Mouse (Mus musculus) spleen, postnatal 14 days (tissue): ENCODE data around the gene Kcnh1.
A peak's percentile ranks its signal among the peaks of the same experiment; 100 is the strongest.

ENCODE experiments used
- DNase-seq, 2 experiments: peaks; one replicate each; pipeline ENCODE4 v3.0.0; 2021 to 2022; ENCODE audit warnings: low spot score in 2 of 2

Gene Kcnh1

DNA sequence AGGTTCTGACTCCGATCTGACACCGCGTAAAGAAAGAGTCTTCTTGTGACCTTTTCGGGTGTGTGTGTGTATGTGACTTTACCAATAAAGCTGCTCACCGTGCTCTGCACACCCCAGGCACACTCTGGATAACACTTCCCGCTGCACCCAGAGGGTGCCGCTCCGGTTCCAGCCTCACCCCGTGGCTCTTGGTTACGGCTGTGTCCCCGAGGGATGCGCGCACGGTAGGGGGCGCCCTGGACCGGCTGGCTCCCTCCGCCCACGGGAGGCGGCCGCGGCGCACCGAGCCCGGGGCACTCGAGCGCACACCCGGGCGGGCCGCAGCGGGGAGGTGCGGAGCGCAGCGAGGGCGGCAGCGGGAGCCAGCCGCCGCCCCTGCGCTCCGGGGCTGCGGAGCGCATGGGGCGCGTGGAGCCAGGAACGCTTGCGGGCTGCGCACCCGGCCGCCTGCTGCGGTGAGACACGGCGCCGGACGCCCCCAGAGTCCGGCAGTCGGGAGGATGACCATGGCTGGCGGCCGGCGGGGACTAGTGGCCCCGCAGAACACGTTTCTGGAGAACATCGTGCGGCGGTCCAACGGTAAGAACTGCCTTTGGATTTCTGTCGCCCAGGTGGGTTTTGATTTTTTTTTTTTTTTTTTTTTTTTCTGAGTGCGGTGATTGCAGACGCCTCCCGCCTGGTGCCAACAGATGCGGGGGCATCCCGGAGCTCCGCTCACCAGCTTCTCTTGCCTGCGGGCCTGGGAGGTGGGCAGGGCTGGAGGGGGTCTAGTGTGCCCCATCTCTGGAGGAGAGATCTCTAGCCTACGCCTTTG is at the start of gene Kcnh1:
Kcnh1 (plus strand) TSS at position 267 of the 814 bp plus-strand sequence.
- DNase-seq: peak; percentile 47 to 64

DNA sequence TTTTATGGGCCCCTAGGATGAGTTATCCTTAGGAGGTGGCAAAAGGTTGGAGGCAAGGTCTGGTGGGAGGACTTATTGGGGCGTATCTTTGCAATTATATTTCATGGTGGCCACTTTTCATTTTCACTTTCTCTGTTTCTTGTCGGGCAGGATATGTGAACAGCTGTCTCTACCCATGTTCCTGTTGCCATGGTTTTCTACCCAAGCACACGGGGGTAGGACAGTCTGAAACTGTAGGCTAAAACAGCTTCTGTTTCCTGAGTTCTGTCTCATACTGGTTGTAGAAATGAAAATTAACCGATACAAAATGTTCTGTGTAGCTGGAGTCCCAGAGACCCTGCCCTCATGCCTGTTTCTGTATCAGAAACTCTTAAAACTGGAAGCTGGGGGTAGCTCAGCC is 39.4 kb upstream of the Kcnh1 start:
- no peak for DNase-seq

DNA sequence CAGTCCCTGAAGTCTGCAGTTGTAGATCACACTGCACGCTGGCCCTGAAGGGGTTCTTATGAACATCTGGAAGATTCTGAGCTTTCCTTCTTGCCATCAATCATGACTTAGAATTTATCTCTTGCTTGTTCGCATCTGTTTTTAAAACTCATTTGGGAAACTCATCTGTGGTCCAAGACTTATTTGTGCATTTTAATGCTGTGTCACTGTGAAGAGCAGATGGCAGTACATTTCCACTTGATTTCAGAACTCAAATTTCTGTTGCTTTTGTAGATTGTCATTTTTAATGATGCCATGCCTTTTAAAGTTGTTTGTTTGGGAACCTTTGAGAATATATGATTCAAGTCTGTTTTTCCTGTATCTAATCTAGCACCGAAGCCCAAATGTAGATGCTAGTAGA is 19.1 kb upstream of the Kcnh1 start:
- DNase-seq: no peak

DNA sequence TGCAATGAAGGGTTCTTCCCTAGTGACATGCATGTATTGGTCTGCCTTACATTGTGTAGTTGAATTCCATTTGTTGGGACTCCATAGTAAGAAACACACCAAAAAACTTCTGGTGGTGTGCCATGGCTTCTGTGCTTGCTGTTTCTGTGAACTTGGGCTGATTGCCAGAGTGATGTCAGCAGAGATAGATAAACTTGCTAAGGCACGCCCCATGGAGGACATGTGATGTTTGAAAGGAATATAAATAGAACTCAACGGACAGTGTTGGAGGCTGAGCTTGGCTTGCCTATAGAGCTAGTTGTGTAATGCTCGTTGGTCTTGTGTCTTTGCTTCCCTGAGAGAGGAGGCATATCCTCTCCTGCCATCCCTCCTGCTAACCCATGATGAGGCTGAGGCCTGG is 10.7 kb upstream of the Kcnh1 start:
- DNase-seq: no peak

DNA sequence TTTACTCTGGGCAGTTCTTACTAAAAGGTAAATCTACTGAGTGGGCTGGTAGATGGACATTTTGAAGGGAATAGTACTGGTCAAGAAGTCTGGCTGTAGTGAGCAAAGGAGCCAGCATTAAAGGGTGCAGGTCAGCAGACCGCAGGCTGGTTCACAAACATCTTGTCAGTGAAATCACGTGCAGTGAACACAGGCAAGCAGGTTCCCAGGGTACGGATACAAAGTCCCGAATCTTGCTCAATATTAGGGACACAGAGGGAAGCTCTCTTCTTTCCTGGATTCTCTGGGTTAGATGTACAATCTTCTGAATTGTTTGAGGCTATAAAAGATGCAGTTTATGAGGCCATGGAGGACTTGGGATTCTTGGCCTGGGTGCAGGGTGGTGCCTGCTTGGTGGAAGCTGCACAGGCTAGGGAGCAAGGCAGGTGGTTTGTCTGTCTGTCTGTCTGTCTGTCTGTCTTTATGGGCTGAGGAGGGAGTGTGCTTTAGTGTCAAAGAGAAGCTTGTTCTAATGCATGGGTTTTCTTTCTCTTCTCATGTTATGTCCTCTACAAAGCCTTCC is 8.8 kb upstream of the Kcnh1 start:
- DNase-seq: no peak

DNA sequence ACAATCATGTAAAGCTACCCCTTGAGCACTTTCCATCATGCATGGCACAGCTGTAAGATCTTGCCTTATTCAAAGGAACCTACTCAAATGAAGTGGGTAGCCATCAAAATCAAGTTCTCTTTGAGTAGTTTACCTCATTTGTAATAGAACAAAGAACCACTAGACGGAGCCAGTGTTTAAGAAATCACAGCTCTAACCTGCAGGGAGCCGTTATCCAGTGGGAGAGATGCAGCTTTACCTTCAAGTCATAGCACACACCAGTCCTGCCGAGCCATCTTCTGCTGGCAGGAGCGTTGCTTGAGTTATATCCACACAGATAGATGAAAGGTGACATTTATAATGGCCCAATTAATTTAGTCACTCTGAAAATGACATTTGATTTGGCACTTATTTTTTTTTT is 1.5 kb upstream of the Kcnh1 start:
- DNase-seq: no peak

DNA sequence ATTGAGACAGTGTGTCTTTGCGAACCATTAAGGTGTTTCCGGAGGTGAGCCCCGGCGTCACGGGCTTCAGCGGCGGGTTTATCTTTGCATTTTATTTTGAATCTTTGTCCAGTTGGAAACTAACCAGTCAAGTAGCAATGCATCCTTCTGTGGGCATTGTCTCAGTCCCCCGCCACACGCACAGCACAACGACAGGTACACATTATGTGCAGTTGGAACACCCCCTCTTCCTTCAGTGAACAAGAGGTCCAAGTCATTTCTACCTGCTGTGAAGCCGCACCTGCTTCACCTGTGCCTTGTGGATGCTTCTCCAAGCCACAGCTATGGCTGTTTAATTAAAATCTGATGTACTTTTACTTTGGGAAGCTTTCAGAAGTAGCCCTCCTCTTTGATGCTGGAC is 803 bp upstream of the Kcnh1 start:
- no peak for DNase-seq

DNA sequence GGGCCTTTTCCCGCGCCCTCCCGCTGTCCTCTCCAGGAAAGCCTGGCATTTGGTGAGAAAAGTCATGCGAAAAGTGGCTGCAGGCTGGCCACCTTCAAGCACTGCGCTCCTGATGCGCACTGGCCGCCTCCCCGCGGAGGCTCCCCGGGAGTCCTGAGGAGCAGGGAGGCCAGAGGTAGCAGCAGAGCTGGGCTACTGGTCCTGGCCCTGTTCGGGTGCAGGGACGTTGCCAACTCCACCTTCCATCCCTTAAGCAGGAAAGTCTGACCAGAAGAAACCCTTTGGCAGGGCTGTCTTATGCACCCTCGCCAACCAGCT is 707 bp downstream of the Kcnh1 start:
- no peak for DNase-seq

DNA sequence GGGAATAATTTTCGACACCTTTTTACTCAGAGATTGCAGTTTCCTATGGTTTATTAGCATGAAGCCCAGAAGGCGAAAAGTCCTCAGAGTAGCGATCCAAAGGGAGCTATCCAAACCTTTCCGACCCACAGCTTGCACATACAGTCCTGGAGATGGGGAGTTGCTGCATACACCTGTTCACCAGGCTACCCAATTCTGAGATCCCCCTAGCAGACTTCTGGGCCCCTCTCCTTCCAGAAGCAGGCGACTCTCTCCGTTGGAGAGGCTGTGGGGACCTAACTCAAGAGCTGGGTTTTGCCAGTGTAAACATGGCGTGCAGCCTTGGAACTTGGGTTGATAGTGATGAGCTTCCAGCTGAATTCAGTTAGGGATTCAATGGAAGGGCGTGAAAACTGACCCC is 1.3 kb downstream of the Kcnh1 start:
- DNase-seq: no peak

DNA sequence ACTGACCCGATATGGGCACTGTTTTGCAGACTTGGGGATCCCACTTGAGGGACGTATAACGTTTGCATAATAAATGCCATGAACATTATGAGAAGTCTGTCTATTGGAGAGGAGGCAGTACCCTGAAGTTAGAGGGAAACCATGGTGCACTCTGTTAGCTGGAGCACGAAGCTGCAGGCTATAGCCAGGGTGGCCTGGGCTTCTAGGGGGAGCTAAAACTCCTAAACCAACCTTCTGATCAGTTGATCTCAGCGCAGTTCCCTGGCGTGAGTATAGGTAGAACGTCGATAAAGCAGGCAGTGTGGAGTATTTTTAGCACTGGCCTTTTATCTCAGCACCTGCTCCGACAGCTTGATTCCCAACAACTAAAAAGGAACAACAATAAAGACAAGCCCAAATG is 2.1 kb downstream of the Kcnh1 start:
- DNase-seq: no peak

DNA sequence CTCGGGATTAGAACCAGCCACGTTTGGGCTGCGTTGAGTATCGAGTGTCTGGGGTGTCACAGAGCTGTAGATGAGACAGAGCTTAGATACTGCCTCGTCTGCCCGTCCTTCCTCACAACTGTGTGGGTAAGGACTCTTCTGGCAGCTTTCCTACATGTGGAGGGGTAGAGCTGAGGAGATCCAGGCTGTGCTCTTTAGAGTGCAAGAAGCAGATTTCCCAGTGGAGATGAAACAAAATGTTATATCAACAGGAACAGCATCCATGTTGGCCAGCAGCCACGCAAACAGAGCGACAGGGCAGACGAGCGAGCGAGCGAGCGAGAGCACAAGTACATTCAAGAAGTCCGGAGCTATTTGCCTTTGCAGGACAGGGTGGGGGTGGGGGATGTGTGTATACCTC is 3.1 kb downstream of the Kcnh1 start:
- no peak for DNase-seq

DNA sequence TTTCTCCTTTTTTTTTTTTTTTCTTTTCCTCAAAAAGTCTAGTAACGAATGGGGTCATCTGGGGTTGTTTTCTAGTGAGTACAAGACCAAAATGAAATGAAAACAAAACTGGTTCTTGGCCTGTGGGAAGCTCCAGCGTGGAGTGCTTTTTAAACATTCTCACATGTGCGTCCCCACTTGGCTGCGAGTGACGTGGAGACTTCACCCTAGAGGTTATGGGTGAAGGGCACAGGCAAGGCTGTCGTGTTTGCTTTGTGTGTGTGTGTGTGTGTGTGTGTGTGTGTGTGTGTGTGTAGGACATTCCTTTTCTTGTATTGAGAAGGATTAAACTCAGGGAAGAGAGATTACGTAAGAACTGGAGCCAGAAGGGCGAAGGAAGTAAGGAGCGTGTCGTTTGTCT is 6.9 kb downstream of the Kcnh1 start:
- DNase-seq: no peak

DNA sequence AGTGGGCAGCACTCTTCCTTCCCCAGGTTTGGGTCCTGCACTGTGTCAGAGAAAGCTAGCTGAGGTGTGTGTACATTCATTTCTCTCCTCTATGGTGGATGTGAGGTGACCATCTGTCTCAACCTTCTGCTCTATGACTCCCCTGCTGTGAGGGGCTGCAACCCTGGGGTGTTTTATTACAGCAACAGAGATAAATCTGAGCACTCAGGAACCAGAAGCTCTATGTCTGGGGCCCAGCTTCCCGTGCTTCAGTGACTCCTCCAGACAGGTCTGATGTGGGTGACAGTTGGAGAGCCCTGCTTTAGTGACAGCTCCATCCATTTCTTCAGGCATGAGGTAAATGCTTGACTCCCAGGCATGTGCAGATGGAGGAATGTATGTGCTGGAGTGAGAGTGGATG is 12.4 kb downstream of the Kcnh1 start:
- no peak for DNase-seq

DNA sequence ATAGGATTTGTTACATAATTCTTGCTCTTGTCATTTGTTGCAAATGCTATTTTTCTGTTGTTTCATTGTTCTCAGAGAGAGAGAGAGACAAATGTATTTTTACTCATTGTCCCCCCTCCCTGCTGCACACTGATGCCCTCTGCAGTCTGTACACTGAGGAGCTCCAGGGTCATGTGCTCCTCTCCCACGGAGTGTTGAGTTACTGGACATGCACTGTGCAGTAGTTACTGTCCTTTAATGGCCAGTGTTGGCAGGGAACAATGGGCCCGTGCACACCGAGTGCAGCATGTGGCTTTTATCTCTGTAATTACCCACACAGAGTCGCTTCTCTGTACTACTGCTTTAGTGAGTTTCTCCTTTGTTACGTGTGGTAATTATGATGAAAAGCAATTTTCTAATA is 17.4 kb downstream of the Kcnh1 start:
- DNase-seq: no peak

DNA sequence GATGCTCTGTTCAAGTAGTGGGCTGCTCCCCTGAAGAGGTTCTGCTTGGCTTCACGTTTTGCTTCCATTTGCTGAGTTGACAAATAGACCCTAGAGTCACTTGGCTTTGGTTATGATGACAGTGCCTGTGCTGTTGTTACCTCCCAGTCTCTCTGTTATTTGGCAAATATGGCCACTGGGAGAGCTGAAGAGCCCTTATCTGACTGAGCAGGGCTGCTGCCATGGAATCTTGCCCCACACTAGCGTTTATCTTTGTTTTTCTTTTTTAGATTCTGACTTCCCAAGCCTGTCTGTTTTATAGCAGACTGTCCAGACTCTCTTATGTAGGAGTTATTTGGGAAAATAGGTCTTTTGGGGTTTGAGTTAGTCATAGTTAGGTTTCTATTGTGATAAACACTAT is 21.9 kb downstream of the Kcnh1 start:
- DNase-seq: no peak

DNA sequence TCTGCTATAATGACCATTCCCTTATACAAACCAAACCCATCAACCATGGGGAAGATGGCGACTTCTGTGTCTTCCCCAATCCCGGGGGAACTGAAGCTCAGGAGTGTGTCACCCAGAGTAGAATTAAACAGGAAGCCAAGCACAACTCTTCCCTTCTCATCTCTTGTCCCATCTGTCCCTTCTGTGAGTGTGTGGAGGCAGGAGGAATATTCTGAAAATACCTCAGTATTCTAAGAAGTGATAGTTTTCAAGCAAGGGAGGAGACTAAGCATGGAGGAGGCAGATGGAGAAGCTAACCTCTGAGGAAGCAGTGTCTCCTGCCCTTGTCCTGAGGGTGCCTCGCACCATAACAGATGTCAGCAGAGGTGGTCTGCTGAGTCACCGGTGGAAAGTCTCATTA is 24.1 kb downstream of the Kcnh1 start:
- no peak for DNase-seq

DNA sequence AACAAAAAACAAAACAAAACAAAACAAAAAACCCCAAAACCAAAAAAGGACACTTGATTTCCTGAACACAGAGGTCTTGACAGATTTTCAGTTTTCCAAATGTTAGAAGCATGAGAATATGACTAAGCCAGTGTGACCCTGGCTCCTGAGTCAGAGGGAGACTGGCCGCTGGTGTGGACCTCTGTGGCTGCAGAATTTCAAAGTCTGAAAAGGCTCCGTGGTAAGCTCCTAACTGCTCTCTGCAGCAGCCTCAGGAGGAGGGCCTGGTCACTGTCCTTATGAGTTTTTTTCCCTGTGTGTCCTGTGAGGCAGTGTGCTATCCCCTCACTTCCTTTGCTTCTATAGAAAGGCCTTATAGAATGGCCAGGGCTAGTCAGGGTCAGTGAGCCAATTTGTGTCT is 29.6 kb downstream of the Kcnh1 start:
- no peak for DNase-seq

DNA sequence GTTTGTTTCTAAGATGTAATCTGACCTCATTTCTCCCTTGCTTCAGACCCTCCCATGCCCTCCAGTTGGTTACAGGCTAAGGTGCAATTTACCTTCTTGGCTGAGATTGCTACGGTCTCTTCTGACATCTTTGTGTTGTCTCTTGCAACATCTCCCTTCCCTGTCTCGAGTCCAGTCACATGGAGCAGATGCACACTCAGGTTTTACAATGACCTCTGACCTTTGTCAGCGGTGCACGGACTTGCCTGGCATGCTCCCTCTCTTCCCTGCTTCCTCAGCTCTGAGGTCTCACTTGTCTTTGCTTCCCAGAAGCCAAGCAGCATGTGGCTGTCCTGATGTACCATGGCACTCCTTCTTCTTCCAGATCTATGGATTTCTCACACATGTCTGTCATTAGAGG is 33.6 kb downstream of the Kcnh1 start:
- no peak for DNase-seq

DNA sequence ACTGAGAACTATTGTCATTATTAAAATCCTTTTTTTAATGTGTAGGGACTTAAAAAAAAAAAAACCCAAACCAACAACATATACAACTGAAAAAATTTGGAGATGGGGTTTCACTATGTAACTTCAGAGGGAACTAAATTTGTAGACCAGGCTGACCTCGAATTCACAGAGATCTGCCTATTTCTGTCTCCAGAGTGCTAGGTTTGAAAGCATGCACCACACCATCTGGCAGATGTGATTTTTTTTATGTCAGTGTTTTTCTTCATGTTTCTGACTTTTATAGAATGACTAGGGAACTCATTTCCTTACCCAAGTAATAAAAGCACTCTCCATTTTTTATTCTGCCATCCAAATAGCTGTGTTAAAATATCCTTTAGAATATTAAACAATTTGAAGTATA is 42.1 kb downstream of the Kcnh1 start:
- DNase-seq: no peak

DNA sequence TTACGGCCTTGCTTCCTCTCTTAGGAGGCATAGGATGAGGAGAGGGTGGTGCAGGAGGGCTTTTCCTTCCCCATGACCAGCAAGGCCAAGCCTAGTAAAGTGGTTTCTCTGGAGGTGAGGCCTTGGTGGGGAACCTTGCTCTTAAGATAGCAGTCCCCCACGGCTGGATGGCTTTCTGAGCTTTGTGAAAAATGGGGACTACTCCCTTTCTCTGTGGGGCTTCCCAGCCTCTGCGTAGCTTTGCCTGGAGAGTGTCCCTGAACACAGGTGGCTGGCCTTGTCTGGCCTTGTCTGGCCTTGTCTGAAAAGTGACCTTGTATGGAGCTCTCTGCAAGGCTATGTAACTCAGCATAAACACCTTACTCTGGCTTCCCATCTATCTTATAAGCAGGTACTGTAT is 56.3 kb downstream of the Kcnh1 start:
- no peak for DNase-seq

DNA sequence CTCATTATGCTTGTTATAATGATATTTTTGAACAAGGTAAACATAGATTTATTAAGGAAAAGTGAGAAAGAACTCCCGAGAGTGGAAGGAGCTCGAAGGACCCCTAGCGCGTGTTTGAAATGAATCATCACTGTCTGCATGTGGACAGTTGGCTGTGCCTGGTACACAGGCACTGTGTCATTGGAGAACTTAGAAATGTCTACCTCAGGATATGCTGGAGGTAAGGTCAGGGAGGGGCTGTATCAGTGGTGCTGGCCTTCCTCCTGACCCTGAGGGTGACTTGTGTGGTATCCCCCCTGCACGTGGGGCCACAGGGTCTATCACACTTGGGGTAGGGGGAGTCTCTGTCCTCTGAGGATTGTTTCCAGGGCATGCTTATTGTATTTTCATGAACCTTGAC is 68.6 kb downstream of the Kcnh1 start:
- DNase-seq: no peak

DNA sequence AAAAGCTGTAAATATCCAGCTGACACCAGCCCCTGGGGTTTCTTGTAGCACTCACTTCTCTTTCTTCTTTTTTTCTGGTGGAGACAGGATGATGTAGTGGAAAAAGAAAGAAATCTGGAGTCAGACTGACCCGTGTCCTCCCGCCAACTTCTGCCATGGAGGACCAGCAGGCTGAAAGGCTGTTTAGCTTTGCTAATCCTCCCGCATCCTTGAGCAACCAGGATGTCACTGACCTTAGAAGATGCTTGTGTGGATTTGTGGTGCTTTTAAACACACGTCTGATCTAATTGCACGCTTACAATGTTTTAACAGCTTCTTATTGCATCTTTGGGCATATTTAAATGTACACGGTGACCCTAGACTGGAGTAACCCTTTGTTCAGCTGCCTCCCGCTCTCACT is 69.0 kb downstream of the Kcnh1 start:
- DNase-seq: no peak

DNA sequence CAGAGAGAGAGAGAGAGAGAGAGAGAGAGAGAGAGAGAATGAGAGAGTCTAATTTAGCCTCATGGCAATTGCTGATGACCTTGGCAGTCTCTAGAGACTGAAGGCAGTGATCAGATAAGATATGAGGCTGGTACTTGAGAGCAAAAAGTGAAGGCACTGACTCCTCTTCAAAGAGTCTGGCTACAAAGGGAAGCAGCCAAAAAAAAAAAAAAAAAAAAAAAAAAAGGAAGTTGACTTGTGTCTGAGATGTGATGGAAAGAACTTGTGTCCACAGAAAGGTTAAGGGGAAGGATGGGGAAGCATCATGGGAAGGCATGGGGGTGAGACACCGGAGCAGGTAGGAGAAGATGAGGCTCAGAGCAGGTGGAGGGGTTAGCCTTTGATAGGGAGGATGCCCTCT is 75.1 kb downstream of the Kcnh1 start:
- DNase-seq: no peak

DNA sequence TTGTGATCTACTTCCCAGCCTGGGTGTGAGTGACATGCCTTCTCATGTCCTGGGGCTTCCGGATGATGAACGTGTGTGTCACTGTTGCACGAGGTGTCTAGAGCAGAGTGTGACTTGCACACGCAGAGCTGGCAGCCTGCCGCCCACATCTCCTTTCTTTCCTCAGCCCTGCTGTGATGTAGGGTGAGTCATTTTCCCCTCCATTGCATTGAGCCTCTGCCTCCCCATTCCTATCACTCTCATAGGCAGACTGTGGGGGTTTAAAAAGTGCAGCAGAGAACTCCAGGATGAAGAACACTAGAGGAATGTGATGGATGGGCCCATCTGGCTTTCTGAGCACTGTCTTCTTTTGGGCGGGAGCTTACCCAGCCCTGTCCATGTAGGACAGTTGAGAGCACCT is 76.4 kb downstream of the Kcnh1 start:
- no peak for DNase-seq
